Mouse (Mus musculus) heart, postnatal 0 days (tissue): ENCODE data around the gene Tnfaip3.

ENCODE experiments used
- CTCF ChIP-seq: IDR thresholded peaks from 2 replicates; pipeline ENCODE4 v1.5.1; 2016; ENCODE audit warnings: antibody characterized with exemption, control low read depth, low read depth
- EP300 ChIP-seq: IDR thresholded peaks from 2 replicates; pipeline ENCODE4 v1.6.1; 2016; ENCODE audit warnings: antibody characterized with exemption, low read depth

- TF ChIP-seq CTCF (no peak), EP300 (no peak)
Measured at GRCm38 (mm10) chr10:18953011-18953705, 62.3 kb downstream of the Tnfaip3 start.
